Mouse (Mus musculus) monocyte, adult 5-6 weeks (primary cell): ENCODE data around the gene E2f8. TPM values are rescaled to one million over a fixed set of nuclear protein-coding genes. Genes with fewer than 3 reads are reported as not detected.

Source experiments
- ATAC-seq: fragments of 153-309, 156-312 bp; replicated peaks from 2 replicates; pipeline ENCODE4 v1.8.0; 2017; ENCODE audit warnings: mild to moderate bottlenecking; ENCODE audit not compliant: low TSS enrichment, insufficient number of reproducible peaks, severe bottlenecking, poor library complexity, low FRiP score
- total RNA-seq: library from RNA; stranded (forward); fragments of 200-1000, 200-491, 200-594 nt; gene quantifications from 3 replicates; pipeline ENCODE4 v1.2.3, GENCODE M21; 2017

The E2f8 gene
- total RNA-seq, 1 experiment from 2014 or later = 5.0 TPM

GRCm38 (mm10) chr7:48864671-48865458 is 16.5 kb downstream of the E2f8 start:
- ATAC-seq = no peak

GRCm38 (mm10) chr7:48864199-48864598 is 17.2 kb downstream of the E2f8 start:
- ATAC-seq = no peak

DNA sequence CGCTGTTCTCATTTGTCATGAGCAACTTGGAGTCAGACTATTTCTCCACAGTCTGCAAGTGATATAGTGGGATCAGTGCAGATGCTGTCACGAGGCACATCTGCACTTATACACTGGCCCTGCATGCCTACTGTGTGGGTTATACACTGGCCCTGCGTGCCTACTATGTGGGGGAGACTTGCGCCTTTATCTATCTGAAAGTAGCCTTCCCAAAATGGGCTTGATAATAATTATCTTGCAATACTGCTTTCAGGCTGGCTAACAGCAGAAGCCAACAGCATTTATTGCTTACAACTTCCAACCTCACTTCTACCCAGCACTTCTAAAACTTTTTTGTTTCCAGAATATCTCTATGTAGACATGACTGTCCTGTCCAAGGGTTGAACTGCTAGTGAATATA is 19.6 kb downstream of the E2f8 start:
- no peak for ATAC-seq

DNA sequence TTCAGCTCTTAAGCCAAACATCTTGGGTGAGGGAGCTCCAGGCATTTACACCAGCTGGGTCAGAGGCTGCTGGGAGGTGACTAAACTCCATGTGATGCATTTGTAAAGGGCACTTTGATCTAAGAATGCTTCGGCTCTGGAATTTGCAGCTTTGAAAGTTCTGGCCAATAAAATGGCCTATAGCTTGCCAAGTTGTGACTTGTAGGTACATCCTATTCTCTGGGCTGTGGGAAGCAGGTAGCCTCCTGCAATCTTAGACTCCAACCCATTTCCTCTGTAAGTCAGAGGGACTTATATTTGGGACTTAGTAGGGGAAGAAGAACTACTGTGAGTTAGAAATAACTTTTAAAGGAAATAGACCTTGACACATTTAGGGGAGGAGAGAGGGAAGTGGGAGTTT is 20.4 kb downstream of the E2f8 start:
- ATAC-seq = no peak

DNA sequence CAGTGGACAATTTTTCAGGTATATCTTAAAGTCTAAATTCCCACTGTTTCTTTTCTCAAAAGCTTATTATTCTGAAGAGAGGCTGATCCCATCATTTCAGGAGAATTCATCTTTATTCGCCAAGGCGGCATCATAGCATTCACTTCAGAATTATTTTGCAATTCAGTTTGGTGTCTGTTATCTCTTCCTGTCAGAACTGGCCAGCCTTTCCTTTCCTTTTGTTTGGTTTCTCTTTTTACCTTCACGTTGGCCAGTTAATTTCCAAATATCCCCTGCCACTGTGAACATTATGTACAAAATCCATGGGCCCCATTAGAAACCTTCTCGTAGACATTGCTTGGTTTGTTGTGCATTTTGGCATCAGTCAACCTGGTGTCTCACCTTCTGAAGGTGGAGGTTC is 22.0 kb downstream of the E2f8 start:
- no peak for ATAC-seq

- ATAC-seq = no peak
Observed at GRCm38 (mm10) chr7:48858257-48858656, 23.1 kb downstream of the E2f8 start.

GRCm38 (mm10) chr7:48855461-48855860 is 25.9 kb downstream of the E2f8 start:
- no peak for ATAC-seq

DNA sequence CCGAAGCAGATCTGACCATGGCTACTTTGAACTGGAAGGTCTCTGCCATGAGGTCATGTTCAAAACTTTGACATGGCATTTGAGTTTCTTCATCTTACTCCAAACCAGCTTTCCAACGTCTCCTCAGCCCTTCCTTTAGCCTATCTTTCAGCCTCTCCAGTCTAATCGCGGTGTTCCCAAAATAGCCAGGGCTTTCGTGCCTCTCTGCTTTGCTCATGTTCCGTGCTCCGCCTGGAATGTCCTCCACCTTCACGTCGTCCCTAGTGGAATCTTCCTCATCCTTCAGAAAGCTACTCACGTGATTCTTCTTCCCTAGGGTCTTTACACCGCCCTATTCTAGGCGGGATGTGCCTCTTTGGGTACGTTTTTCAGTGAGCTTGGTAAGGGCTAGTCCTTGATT is 27.9 kb downstream of the E2f8 start:
- no peak for ATAC-seq

DNA sequence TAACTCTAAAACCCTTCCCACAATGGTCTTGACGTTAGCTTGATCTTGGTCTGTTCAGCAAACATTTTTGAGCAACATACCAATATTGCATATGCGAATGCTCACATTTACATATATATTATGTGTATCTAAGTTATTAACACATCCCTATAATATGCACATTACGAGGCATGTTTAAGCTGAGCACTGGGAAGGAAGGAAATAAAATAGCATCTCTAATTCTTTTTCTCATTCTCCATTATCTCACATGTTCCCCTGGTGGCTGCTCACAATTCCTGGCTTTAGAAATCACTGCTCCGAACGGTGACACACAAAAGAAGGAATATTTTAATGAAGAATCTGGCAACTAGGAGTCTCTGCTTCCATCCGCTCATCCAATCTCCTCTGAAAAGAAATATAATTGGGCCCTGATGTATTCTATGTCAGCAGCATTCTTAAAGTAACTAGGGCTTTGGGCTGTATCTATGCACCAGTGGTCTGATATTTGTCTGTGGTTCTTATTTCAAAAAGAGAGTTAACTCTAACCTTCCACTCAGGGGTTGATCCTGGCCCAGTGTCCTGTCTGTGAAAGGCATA is 29.8 kb downstream of the E2f8 start:
- ATAC-seq = no peak

DNA sequence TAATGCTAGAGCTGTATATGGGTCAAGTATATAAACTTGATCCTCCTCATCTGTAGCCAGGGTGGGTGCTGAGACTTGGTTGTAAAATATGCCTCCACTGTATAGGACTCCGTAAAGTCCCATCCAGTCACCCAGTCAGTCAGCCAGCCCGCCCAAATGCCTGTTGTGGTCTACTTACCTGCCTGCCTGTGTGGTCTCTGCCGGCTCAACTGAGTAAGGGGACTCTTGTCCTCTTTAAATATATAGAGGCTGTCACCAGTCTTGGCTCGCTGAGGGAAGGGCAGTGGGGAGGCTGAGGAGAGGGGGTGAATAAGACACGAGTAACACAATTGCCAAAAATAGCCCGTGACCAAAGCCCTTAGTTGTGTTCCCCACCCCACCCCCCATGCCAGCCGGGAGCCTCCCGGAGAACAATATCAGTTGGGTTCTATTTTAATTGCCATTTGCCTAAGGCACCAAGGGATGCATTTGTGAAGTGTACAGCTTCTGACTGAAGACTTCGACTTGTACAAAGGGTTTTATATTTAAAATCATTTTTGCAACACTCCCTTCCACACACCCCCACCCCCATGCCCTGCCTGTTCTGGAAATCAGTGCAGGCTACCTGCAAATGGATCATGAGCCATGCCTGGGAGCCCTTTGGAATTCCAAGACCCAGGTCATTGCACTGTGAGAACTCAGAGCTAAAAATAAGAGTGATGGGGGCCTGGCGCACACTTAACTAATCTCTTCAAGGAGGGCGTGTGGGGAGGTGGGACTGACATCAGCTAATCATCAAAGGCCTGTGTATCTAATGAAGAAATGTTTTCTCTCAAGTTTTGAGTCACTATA is 33.4 kb downstream of the E2f8 start, which contains the start of gene Csrp3:
Gene Csrp3, minus strand, starts transcription at position 214 of the 831 bp plus-strand sequence.
- no peak for ATAC-seq

DNA sequence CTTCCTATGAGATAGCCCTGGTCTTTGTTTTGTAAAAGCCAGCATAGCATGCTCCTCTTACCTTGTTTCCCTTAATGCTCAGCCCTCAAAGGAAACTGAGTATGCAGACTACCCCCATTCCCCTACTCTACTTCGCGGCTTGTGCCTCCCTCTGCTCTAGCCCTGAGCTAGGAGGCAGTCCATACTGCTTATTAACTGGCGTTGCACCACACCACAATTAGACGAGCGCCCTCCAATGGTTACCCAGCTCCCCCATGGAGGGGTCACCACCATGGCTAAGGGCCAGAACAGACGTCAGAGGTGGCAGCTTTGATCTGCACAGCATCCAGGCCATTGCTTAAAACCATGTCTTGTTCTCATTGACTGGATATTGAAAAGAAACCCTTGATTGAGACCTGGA is 34.6 kb downstream of the E2f8 start:
- no peak for ATAC-seq

DNA sequence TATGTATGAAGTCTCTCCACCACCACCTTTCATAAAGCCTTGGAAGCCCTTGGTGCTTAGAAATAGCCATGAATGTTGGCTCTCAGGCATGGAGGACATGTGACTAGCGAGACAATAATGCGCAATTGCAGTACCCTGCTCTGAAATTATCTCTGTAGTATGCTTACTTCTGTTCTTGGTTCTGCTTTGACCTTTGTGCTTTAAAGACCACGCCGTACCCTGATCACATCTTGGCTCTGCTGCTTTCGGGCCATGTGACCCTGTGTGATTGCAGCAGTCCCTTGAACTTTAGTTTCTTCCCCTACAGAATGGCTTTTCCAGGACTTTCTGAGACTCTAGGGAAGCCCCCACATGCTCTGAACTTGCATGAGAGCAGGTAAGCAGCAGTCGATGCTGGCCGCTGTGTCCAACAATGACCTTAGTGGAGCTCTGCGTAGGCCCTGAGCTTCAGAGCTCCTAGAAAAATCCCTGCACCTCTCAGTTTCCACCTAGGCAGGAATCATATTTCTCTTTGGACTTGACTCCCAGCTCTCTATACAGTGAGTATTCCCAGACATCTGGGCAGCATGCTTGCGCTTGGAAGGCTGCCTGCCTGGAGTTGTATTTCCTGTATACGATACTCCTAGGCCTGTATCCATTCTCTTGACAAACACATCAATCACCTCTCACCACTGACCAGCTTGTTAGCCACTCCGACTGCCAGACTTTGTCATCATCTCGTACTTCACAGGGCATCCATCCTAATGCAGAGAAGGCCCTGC is 36.0 kb downstream of the E2f8 start:
- ATAC-seq = no peak

DNA sequence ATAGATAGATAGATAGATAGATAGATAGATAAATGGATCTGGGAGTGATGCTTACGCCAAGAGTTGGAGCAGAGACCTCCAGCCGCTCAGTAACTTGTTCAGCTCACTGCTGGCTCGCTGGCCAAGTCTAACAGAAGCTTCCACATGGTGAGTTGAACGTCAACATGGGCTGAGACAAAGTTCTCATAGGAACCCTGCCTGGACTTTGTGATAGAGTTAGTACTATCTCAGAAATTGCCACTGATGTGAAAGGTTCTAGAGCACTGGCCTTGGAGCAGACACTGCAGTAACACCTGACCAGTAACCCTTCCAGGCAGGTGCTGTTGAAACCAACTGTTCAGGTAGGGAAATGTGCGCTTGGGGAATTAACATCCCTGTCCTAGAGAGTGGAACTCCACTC is 37.9 kb downstream of the E2f8 start:
- no peak for ATAC-seq

DNA sequence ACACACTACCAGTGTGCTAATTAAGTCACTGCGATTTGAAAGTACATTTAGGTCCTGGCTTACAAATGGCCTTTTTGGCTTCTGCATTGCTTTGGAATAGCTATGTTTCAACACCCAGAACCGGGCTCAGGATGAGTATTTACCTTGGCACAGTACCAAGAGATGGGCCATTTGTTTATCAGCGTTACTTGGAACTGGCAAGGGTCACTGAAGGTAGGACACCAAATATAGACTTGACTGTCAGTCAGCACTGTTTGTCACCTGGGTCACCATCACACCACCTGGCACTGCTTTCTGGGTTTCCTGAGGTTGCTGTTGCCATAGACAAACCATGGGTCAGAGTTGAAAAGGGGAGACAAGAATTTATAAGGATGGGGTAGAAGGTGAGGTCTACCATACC is 39.0 kb downstream of the E2f8 start:
- ATAC-seq = no peak

- no peak for ATAC-seq
Observed at GRCm38 (mm10) chr7:48841538-48841937, 39.9 kb downstream of the E2f8 start.

- ATAC-seq = no peak
Observed at GRCm38 (mm10) chr7:48840545-48840944, 40.9 kb downstream of the E2f8 start.

DNA sequence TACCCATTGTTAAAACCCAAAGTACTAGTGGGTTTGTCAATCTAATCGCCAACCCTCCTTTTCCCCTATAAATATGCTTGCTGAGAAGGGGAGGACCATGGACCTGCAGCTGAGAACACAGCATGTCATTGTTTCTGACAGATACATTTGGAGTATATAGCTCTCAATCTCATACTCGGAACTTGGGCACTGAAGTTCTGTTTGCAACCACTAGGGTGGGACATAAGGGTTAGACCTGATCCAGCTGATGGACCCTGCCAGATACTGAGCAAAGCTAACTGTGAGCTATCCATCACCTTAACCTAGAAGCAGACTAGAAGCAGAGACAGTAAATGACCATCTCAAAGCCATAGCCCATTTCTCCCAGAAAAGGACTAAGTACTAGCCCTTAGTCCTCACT is 43.0 kb downstream of the E2f8 start:
- no peak for ATAC-seq

GRCm38 (mm10) chr7:48836949-48837348 is 44.4 kb downstream of the E2f8 start:
- no peak for ATAC-seq
